Mouse (Mus musculus) lung, postnatal 36 days (tissue): ENCODE measurements at regions not wholly inside any gene's neighbourhood (a gene's known extent, or its start where the extent isn't known, plus 50 kb on each side); places are given as distances from the start of the nearest gene placed in this dataset.

Source experiments
- DNase-seq: peaks from one replicate; pipeline ENCODE4 v3.0.0; 2022; ENCODE audit warnings: mixed read lengths

DNA sequence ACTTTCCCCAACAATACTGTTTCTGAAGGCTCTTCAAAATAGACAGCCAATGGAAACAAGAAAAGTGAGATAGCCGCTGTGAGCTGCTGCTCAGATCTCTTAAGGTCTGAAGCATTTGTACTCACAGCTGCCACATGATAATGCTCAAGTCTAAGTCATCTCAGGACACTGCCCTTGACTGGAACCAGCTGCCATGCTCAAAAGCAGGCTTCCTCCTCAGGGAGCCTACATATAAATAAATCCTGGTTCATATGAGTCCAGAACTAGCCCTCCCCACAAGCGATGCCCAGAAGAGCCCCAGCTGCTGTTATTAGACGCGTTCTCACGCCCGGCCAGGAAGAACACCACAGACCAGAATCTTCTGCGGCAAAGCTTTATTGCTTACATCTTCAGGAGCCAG is 304.9 kb upstream of the Negr1 start:
- peak; percentile 50 for DNase-seq

DNA sequence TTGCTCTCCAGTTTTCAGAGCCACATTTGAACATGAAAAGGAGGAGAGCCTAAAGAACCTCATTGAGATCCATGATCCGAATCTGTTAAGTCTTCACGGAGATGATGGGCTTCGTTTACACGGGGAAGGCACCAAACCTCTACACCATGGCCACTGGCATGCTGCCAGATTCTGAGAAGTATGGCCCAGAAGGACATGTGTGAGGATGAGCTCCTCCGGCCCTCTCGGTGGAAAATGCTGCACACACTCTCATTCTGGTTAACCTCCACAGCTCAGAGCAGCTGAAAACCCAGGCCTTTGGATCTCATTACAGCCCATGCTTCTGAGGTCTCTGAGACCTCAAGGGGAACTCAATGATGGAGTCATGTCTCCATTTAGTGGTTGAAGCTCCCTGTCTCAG is 296.9 kb upstream of the Negr1 start:
- no peak for DNase-seq

DNA sequence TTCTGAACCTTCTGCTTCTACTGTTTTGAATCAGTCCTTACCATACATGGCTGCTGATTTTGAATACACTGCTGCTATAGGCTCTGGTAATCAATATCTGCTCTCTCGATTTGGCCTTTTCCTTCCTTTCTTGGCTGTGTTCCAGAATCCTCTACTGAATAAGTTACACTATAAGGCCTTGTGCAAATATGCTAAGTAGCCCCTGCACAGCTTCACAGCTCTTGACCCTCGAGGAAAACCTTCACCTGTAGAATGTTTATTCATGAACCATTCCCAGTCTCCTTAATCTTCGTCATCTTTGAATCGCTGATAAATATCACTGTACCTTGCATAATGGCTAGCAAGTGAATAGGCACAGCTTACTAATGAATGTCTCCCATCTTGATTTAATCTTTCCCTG is 293.9 kb upstream of the Negr1 start:
- DNase-seq, result no peak

DNA sequence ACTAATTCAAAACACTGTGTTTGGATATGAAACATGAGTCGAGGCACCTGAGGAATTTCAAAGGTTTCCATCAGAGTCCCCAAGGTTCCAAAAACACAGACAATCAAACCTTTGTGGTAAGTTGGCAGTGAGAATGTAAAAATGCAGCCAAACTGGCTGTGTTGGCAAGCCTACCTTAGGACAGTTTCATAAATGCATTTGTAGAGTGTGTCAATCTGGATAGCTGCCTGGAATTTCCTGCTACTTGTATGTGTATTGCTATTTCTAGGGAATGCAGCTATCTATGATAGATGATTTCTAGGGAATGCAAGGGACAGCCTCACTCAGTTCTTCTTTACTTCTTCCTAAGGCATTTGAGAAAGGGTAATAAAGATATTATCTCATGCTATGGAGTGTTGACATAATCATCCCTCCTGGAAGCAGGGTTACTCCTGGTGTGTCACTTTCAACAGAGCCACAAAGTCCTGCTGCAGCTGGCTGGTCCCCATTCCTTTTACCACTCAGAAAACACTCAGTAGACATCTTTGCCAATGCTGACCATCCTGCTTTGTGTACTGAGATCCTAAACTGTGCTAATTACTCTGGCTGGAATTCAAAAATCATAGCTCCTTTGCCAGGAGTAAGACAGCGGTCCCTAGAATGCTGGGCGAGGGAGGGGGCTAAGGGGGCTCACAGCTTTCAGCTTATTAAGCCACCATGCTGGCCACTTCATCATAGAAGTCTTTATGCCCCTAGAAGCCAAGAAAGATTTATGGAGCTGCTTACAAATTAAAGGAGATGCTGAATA is 261.4 kb upstream of the Negr1 start:
- no peak for DNase-seq

DNA sequence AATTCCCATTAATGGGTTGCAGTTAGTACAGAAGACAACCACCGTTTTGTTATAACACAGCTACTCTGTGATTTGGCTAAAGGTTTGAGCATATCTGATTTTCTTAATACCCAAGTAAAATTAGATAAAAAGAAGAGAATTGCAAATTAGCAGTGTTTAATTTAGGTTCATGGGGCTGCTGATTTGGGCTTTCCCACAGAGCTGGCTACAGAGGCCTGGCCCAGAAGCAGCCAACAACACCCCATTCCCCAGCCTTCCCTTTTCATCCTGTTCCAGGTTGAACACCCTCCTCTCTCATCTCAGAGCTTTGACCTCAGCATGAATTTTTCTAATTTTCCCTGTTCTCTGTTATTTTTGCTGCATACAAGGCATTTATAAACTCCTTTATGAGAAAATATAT is 260.3 kb upstream of the Negr1 start:
- DNase-seq, result no peak

DNA sequence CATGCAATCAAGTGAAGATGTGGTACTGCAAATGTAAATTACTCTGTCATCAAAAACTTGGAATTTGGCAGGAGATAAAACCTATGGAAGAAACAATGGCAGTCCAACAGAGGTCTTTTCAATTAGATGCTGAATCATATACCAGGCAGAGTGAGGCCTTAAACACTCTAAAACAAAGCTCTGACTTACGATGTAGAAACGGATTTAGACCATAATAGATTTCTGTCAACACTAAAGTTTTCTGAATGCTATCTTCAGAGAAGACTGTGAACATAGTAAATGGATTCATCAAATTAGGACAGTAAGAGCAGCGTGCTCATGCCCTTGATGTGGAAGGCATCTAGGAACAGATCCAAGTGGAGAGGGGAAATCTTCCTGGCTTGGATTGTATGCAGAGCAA is 259.8 kb upstream of the Negr1 start:
- no peak for DNase-seq

DNA sequence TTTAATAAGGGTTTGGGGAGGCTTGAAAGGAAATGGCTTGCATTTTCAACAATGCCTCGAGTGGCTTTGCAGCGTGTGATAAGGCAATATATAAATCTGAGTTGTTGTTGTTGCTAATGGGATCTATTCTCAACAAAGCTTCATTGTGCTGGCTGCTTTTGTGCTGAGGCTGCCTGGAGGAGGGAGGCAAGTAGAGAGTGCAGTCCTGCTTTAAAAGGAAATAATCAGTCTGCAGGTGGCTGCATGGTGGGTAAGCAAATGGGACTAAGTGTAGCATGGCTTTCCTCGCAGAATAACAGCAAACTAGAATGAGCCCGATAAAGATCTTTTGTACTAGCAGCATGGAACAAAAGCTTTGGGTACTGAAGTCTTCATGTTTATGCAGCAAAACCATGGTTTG is 257.4 kb upstream of the Negr1 start:
- DNase-seq, result no peak

DNA sequence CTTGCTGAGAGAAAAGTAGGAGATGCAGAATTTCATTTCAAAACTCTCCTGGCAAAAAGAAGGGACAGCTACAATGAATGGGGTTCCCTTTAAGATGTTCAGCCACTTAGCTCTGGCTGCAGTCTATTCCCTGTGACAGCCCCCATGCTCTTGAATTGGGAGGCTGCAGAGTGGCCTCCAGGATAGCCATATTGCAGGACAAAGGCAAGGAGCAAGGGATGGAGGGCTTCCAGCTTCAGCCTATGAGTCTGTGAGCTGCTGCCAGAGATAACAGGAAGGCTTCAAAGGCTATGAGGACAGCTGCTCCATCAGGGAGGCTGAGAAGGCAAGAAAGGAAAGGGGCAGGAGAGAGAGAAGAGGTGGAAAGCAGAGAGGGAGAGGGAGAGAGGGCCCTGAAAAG is 256.5 kb upstream of the Negr1 start:
- DNase-seq, result no peak

DNA sequence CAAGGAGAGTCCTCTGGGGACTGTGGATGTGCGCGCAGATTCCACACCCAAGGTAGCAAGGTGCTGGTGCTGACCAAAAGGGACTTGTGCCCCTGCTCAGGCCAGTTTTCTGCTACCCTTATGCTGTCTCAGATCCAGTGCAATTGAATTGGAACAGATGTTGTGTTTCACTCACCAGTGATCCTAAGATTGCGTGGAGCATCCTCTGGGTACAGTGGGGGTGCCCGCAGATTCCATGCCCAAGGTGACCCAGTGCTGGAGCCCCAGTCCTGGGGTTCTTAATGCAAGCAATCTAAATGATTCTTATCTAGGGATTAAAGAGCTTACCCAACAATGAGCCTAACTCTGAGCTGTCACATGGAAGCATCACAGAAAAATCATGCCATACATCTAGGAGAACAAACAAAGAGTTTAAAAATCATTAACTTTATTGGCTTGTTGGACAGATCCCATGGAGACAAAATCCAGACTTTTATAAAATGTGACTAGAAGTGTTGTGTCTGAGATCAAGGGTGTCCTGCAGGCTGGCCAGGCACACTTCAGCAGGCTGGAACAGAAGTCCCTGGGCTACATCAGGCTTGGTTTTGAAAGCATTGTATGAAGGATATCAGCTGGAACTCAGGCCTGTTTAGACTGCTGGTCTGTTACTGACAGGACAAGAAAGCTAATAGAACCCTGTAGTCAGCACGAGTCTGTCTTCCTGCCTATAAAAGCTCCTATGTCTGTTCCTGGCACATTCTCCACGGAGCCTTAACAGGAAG is 226.4 kb upstream of the Negr1 start:
- DNase-seq, result peak; percentile 18

DNA sequence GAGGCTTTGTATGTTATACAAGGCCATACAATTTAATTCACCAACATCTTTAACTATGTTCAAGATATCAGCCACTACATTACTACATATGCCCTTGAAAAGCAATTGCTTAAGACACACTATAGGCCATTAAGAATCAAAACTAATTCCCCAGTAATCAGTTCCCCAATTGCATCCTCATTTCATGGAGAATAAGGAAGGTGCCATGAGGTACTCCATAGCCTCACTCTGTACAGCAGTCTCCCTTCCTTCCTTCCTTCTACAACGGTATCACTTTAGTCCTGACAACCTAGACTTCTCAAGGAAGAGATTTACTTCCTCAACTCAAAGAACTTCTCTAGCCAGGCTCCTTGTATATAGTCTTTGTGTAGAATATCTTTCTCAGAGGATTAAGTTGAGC is 220.1 kb upstream of the Negr1 start:
- DNase-seq, result no peak

DNA sequence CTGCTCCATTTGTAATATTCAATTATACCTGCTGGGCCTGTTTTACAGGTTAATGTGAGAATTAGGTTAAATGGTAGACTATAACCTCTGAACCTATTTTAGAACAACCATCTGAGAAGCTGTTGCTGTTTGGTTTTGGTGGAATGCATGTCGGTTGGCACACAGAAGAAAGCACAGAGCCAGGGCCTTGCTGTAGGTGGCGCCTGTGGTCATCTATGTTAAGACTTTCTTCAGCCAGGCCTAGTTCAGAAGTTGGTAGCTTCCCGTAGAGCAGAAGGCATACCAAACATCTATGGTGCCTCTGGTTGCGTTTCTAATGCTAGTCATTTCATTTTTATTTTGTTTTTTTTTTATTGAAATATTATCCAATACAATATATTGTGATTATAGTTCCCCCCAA is 209.9 kb upstream of the Negr1 start:
- no peak for DNase-seq

DNA sequence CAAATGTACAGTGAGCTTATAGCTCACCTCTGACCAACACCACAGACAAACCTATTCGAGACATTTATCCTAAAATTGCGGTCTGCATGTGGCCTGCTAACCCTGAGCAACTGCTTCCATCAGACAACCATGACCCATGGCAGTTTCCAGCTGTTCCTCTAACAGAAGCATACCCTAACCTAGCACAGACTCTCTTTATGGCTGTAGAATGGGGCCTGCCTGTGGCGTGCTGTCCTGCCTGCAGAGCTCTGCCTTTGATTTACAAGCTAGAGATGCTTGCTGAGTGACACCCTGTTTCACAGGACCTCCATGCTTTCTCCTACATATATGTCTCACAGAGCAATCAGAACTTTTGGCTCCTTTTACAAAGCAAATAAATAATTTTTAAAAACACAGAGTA is 208.2 kb upstream of the Negr1 start:
- DNase-seq, result no peak

DNA sequence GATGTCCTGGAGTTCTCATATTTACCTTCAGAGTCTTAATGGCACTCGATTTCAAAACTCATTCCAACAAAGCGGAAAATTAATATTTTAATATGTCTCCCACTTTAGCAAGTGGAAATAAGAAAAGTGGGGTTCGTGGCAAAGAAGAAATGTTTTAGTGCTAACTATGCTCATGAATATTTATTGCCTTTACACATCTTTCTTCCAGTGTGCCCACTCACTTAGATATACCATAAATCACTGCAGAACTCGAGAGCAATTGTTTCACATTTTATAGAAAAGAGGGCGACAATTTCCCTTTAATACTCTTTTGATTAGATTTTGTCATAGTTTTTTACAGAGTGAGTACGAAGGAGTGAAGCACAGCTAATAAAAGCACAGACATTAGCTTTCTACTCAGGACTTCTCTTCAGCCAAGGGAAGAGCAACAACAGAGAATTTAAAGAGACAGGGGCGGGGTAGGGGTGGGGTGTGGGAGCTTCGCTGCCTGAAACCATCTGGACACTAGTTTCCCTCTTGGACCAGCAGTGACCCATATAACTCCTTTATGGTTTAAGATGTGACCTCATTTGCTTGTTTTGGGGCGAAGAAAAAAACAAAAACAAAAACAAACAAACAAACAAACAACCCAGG is 207.6 kb upstream of the Negr1 start:
- no peak for DNase-seq

DNA sequence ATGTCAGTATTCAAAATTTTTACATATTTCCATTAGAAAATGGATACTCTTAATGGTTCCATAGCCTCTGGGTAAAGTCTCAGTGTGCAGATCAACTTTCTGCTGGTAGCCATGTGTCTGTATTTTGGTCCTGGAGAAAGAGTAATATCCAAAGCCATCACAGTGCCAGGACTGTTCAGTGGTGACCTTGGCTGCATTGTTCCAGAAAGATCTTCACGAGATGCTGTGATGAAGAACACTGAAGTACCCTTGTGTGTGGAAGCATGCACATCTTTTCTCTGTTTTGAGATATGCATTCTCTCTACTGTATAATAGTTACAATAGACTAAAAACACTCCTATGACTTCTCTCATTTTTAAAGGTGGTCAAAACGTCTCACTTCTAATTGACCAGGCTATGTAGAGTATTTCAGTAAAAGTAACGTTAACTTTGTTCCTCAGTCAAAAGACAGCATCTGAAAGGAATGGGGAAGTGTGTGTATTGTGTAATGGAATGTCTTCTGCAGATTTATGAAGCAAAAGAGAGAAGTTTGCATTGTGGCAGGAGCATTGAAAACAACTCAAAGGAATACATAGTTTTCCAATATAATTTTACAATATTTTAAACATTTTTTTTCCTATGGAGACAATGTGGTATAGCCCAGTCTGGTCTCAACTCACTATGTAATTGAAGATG is 192.8 kb upstream of the Negr1 start:
- DNase-seq, result no peak

DNA sequence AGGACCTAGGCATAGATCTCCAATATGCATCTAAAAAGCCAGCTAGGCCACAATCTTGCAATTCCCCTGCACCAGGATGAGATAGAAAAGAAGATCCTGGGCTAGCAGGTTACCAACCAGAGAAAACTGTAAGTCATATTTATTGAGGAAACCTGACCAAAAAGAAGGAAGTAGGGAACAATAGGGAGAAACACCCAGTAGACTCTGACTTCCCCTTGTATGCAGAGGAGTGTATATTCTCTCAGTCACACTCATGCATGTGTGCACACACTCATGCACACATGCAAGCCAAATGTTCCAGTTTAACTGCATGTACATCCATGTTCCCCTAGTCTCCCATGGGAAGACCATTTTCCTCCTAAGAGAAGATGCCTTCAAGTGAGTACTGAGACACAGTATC is 184.9 kb upstream of the Negr1 start:
- no peak for DNase-seq

DNA sequence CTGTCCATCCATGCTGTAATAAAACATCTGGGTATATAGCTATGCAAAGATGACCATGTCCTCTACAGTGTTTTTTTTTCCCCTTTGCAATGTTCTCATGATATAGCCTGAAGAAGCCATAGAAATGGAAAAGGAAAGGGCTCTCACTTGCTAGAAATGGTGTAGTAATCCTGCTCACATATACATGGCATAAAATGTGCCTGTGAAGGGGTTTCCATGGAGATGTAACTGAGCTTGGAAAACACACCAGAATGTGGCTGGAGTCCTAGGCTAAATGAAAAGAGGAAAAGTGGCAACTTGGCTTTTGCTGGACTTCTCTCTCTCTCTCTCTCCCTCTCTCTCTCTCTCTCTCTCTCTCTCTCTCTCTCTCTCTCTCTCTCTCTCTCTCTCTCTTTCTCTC is 178.7 kb upstream of the Negr1 start:
- no peak for DNase-seq

DNA sequence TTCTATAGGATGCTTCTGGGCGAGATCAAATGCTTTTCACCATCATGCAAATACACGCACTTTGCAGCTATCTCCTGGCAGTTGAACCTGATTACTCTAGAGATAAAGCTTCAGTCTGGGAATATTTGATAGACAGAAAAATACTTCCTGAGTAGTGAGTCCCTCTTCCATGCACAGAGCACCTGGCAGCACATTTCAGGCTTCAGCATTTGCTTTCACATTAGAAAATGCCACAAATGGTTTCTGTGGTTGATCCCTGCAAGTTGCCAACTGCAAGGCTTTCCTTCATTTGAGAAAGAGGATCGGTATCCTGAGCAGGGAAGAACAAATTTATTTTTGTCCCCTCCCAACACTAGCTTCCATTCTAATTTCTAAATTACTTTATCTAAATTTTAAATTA is 155.5 kb upstream of the Negr1 start:
- DNase-seq, result no peak

DNA sequence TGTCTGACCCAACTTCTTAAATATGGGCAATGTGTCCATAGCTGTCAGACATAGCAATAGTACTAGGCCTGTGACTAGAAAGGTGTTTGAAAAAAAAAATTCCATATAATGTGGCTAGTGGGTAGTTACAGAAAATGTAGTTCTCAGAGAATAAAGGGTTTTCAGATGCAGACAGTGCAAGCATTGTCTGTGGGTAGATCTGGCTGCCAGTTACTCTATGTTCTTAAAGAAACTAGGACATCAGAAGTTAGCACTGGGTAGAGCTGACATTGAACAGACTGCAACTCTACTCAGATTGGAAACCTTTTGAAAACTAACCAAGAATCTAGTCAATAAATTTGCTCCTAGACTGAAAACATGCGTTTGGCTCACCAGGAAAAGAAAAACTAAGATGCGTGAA is 154.5 kb upstream of the Negr1 start:
- no peak for DNase-seq

DNA sequence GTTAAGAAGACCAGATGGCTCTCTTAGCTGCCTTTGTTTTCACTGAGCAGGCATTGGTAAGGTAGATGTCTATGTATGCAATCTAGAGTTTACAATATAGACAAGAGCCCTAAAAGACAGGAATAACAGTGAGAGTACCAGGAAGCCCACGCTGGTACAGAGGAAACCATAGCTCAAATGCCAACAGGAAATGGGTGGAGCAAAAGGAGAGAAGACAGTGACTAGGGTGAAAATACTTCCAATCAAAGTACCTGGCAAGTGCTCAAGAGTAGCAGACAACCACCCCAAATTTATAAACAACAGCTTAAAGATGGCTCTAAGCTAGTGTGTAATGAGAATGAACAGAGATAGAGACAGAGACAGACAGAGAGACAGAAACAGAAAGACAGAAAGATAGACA is 151.5 kb upstream of the Negr1 start:
- DNase-seq, result no peak

DNA sequence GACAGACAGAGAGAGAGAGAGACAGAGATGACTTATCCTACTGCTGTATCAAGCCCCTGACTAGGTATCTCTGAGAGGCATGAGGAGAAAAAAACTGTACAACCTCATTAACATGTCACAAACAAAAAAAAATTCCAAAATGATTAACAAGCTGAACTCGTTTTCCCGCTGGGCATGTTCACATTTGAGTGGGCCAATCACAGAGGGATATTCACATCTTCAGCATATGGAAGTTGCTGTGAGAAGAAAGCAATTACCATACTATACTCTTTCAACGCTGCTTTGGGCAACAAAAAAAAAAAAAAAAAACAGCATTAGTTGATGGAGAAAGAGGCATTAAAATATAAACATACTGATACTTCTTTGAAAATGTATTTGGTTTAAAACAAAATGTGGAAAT is 148.8 kb upstream of the Negr1 start:
- no peak for DNase-seq

DNA sequence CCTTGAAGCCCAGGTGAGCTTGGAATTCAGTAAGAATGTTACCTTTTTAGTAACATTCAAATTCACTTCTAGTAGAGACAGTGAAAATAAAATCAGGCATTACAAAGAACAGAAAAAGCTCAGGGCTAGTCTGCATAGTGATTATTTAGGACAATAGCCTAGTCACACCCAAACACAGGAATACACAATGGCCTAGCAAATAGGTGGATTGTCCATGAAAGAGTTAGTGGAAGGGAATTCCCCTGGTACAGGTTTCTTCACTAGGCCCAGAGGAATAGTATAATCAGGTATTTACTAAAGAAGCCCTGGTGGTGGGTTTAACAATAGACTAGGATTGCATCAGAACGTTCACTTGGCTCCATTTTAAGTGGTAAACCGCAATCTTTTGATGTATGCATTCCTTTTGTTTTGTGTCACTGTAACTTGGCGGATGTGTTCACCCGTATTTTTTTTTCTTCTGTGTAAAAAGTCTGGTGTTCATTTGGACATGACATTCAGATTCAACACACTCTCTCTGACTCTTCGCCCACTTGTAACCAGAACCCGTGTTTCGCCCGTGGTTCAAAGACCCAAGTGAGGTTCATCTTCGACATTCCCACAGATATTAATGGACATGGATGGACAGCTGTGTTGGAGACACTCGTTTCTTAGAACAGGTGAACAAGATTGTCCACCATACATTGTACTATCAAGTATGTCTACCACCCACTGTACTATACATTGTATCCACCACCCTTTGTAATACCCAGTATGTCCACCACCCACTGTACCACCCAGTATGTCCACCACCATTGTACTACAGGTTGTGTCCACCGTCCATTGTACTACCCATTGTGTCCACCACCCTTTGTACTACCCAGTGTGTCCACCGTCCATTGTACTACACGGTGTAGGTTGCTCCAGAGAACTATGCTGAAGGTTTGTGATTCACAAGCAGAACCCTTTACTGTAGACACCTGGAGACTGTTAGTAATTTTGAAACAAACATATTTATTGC is 146.9 kb upstream of the Negr1 start:
- DNase-seq, result no peak

DNA sequence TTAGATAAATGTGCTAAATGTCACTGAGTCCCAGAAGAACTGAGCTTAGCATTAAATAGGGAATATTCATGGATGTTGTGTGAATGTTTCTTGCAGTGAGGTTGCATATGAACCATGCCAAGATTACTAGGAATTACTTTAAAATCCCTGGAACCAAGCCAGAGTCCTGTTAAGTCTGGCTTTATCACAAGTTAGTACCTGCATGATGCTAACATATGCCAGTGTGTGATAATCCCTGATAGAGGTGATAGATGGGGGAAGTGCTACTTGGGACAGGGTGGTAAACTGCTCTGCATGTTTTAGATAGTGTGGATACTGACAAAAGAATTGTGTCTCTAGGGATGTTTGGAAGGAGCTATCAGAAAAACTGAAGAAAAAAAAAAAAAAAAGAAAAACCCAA is 143.5 kb upstream of the Negr1 start:
- no peak for DNase-seq
